Mouse (Mus musculus): ENCODE data around the gene Akap7. TPM values are rescaled to one million over a fixed set of nuclear protein-coding genes. Genes with fewer than 3 reads are reported as not detected.
"Not testable (repeated sequence)": the region's sequence is repeated elsewhere in the genome, so short reads cannot be mapped to it uniquely, and the experiment has no call there.

The Akap7 gene
- total RNA-seq, 1 experiment from 2014 or later = 39.0 TPM

DNA sequence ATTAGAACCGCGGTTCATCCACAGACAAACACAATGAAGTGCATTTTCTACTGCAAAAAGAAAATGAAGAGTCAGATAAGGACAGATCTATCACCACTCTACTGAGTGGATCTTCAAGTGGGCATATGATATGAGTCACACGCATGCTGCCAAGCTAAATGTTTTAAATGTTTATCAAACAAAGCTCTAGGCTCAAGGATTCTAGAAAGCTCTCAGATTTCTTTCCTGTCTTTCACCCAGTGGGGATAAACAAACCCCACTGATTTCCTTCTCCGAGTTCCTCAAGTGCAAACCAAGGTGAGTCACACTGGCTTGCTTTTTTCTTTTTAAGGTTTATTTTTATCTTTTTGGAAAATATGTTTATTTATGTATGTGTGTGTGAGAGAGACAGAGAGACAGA lies 94.0 kb downstream of the Akap7 start:
- no peak for ATAC-seq (ENCODE audit: extremely low read depth, insufficient number of reproducible peaks, low FRiP score, poor library complexity, severe bottlenecking)

DNA sequence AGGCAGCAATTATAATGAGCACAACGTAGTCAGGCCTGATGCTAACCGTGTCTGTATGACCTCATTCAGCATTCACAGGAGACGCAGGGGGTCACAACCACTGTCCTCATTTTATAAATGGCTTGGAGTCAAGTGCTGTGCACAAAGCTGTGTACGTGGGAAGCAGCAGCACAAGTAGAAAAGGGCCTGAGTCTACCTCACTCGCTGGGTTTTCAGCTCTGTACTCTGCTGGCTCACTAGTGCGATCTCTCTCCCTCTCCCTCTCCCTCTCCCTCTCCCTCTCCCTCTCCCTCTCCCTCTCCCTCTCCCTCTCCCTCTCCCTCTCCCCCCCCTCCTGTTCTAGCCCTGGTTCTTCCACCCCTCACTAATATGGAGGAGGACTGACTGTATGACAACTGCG lies 99.1 kb downstream of the Akap7 start:
- ATAC-seq (ENCODE audit: extremely low read depth, insufficient number of reproducible peaks, low FRiP score, poor library complexity, severe bottlenecking) = no peak

DNA sequence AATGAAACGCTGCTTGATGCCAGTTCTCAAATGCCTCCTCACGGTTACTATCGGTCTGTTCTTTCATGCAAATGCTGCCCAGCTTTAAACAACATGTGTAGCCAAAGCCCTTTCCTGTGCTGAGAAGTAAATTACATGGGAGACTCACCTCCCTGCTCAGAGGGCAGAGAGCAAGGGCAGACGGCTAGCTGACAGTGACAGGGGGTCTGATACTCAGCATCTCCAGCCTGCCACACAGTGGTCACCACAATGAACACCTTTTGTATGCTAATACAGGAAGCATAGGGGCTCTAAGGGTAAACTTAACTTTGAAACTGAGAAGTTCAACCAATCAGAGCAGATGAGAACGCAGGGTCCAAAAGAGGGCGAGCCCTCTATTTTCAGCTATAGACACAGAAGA lies 99.8 kb downstream of the Akap7 start:
- no peak for ATAC-seq (ENCODE audit: extremely low read depth, insufficient number of reproducible peaks, low FRiP score, poor library complexity, severe bottlenecking)

DNA sequence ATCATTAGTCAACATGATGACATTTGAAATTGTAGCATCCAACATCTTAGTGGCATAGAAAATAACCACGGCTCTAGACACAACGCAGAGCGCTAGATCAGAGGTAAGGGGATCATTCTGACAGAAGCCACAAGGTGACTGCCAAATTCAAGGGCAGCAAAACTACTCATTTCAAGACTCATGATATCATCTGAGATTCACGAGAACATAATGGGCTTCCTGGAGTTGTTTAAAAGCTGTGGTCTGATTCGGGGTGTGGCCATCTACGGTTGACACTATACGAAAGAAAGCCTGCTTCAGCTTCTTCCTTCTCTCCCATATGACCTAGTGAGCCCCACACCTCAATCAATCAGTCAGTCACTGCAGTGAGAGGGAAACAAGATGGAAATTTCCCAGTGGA lies 107.0 kb downstream of the Akap7 start:
- no peak for ATAC-seq (ENCODE audit: extremely low read depth, insufficient number of reproducible peaks, low FRiP score, poor library complexity, severe bottlenecking)

DNA sequence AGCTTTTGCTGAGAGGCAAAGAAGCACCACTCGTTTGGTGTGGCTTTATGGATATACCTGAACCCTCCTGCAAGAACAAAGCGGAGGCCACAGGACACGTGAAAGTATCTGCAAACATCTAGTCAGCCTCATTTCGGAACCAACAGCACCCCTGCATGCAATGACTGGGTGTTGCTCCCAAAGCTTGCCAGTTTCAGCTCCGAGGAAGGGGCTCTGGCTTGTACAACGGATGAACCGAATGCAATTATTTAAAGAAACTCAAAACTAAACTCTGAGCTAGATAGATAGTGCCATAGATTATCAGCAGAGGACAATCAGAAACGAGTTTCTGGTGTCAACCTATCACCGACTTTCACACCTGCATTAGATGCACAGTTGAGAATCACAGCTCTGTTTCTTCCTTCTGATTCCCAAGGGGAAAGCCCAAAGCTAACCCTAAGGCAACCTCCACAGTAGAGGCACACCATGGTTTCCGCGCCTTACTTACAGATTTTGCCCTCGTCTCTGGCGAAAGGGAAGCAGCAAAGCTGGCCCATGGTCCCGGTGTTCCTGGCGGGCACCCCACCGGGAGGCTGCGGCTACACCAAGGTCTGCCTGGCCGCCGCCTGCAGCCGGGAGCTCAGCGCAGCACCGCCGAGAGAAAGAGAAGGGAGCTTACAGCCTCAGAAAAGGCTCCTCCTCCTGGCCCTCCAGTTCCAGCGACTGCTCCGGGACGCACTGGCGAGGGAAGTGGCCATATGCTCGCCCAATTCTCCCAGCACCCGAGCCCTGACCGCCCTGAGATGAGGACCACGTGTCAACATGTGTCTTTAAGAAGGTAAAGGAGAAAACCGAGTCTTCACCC lies 107.9 kb downstream of the Akap7 start:
- no peak for ATAC-seq (ENCODE audit: extremely low read depth, insufficient number of reproducible peaks, low FRiP score, poor library complexity, severe bottlenecking)

DNA sequence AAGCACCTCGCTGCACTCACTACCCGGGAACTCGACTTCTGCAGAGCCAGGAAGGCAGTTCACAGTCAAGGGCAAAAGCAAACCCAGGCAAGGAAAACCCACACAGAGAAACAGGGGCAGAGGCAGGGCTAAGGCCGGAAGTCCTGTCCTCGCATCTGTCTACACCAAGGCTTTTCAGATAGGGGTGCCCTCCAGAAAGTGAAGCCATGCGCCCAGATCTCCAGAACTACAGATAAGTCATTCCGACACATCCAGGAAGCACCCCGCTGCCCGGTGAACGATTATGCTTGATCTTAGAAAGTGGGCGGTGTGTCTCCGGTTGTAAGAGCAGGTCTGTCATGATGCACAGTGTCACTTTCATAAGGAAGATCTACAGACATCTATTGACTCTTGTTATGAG lies 109.1 kb downstream of the Akap7 start:
- no peak for ATAC-seq (ENCODE audit: extremely low read depth, insufficient number of reproducible peaks, low FRiP score, poor library complexity, severe bottlenecking)

DNA sequence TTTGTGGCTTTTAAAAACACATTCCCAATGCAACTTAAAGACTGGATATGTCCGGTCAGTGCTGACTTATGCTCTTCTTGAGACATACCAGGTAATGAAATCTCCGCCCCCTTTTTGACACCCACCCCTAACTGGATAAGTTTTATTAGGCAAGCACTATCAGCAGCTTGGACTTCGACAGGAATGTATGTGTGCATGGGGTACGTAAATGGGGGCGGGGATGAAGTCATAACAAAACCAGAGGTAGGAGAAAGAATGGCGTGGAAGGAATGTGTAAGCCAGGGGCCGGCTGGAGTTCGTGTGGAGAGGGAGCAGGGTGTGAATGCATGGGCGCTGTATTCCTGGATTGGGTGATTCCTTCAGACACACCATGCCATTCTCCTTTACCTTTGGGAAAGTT lies 109.6 kb downstream of the Akap7 start:
- ATAC-seq (ENCODE audit: extremely low read depth, insufficient number of reproducible peaks, low FRiP score, poor library complexity, severe bottlenecking) = no peak

DNA sequence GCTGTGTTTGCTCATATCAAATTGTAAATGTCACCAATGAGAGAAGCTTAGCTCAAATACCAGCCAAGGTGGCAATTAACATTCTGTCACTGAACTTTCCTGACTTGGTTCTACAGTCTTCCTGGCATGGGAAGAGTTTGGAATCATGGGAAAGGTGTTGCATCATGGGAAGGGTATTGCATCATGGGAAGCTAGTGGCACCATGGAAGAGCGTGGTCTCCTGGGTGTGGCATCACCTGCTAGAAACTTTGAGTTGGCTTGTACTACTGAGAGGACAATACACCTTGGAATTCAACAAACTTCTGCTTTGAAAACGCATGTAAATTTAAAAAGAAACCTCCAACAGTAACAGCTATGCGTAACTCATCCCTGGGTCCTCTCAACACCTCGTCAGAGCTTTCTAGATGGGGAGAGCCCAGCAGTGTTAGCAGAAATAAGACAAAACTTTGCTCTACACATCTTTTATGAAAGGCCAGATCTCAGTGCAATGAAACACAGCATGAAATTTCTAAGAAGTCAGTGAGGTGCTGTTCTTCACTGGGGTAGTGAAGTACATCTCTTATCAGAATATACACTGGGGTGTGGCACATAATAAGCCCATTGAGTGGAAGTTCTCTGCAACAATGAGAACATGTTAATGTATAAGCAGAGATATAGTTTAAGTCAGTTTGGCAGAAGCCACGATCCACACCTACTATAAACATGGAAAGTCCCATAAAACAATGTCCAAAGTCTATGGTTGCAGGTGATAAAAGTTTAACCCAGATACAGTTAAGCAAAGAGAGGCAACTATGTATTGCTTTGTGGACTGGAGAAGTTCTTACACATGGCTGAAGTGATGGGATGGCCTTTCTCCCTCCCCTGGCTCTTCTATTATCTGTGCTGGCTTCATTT lies 115.2 kb downstream of the Akap7 start:
- no peak for ATAC-seq (ENCODE audit: extremely low read depth, insufficient number of reproducible peaks, low FRiP score, poor library complexity, severe bottlenecking)

DNA sequence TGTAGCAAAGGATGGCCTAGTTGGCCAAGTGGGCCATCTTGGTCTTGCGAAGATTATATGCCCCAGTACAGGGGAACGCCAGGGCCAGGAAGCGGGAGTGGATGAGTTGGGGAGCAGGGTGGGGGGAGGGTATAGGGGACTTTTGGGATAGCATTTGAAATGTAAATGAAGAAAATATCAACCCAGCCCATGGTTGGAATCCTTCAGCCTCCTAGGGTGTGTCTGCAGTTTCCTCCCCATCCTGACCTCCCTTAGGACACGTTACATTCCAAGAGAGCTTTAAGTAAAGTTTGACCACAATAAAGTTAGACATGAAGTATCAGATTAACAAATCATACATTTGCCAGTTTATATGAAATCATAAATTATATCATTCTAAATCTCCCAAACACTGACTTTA lies 116.5 kb downstream of the Akap7 start:
- ATAC-seq (ENCODE audit: extremely low read depth, insufficient number of reproducible peaks, low FRiP score, poor library complexity, severe bottlenecking) = no peak

DNA sequence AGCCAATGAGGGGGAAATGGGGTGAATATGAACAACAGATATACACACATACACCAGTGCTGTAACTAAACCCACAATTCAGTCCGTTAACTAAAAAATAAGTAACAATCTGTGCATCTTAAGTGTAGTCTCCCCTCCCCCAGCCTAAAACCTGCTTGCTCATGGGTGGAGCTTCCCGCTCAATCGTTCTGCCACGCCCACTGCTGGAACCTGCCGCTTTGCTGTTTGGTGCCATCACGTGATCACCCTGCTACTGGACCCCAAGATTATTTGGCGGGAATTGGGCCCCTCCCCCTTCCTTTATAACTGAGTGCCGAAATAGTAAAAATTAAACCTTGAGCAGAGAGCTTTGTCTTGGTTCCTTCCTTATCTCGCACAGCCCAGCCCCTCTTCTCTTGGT lies 121.4 kb downstream of the Akap7 start:
- not testable (repeated sequence) for ATAC-seq (ENCODE audit: extremely low read depth, insufficient number of reproducible peaks, low FRiP score, poor library complexity, severe bottlenecking)

DNA sequence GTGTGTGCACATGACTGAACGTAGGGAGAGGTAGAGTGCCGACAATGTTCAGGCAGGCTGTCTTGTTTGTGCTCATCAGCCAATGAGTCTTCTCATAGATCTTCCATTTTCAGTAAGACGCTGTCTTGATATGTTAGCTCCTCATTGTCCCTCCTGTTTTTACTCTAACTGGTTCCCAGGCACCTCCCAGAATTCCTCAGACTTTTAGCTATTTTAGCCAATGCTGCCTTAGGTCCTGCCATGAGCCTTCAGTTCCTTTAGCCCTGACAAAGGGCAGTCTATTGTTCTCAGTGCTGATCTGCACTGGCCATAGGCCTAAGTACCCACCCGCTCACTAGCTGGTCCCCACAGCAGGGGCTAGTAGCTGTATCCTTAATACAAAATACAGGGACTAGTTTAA lies 122.0 kb downstream of the Akap7 start:
- no peak for ATAC-seq (ENCODE audit: extremely low read depth, insufficient number of reproducible peaks, low FRiP score, poor library complexity, severe bottlenecking)

DNA sequence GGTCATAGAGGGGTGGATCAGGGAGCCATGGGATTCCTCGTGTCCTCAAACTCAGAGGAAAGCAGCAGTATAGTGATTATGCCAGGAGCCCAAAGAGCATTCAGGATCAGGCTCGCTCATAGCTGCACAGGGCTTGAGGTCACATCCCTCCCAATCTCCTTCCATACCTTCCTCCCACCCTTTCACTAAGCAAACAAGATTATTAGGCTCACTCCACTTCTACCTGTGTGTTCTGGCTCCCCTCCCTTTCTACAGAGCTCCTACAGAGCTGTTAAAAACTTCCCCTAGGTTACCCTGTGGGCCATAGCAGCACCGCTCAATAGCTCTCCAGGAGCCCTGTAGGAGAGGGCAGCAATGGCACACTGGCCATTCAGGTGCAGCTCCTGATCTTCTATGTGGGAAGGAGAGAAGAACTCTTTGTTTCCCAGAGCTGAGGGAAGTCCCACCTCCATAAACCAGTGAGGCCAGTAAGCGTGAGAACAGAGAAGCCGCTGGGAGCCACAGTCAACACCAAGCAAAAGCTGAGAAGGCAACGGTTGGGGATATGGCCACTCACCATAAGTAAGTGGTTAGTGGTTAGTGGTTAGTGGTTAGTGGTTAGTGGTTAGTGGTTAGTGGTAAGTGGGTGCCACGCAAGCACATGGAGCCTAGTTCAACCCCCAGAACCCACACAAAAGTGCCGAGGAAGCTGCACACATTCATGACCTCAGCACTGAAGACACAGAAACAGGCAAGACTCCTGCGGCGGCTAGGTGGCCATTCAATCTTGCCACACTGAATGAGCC lies 122.7 kb downstream of the Akap7 start:
- no peak for ATAC-seq (ENCODE audit: extremely low read depth, insufficient number of reproducible peaks, low FRiP score, poor library complexity, severe bottlenecking)

DNA sequence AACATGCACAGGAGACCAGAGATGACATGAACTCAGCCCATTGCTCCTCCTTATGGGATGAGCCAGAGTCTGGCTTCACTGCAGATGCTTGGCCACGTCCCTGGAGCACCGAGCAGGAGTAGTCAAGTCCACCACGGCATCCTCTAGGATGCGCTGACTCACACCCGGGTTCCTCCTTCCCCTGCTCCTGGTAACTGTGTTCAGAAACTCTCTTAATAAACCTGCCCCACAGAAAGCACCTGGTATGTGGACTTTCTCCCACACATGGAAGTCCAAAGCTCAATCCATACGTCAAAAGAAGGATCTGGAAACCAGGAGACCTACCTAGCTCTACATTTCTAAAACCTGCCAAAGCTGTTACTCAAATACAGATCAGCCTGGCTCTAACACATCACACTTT lies 124.4 kb downstream of the Akap7 start:
- ATAC-seq (ENCODE audit: extremely low read depth, insufficient number of reproducible peaks, low FRiP score, poor library complexity, severe bottlenecking) = no peak

DNA sequence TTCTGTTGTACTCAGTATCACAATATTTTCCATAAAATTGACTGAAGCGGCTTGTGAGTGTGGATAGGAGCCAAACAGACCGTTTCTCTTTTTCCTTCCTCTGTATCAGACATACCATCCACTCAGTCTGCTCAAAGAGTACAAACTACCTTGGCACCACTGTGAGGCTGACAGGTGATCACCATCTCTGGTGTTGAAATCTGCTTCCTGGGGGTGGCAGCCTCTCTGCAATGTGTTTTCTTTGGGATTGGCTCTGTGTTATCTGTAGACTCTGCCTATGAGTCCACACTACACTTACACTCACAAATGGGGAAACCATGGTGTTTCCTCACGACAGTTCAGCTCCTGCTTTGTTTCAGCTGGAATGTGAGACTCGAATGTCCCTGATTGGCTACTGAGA lies 128.6 kb downstream of the Akap7 start:
- no peak for ATAC-seq (ENCODE audit: extremely low read depth, insufficient number of reproducible peaks, low FRiP score, poor library complexity, severe bottlenecking)

DNA sequence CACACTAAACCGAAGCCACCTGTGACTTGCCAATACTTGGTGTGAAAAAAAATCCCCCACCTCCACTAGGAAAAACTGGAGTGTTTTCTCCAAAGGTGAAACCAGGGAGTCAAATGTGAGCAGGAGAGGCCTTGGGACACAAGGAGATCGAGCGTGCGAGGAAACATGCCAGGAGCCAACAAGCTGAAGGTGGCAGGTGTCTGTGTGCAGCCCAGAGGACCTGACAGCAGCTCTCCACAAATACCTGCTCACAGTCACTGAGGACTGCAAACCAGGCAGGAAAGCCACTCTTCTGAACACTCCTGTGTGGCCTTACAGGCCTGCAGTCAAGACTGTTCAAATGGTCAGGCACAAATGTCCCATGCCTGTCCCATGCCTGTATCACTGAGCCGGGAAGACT lies 130.4 kb downstream of the Akap7 start:
- no peak for ATAC-seq (ENCODE audit: extremely low read depth, insufficient number of reproducible peaks, low FRiP score, poor library complexity, severe bottlenecking)

DNA sequence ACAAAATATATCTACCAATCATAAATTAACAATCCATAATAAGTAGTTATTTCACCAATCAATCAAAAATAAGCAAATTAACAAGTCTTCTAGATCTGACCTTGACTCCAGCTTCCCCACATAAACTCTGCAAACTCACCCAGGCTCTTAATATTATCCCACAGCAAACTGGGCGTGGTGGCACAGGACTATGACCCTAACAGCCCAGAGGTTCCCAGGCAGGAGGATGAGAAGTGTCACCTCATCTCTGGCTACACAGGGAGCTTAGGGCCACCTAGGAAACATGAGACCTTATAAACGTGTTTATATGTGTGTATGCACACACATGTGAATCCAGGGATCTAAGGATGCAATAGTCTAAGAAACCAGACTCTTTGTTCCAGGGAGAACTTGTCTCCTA lies 132.8 kb downstream of the Akap7 start:
- ATAC-seq (ENCODE audit: extremely low read depth, insufficient number of reproducible peaks, low FRiP score, poor library complexity, severe bottlenecking) = no peak

DNA sequence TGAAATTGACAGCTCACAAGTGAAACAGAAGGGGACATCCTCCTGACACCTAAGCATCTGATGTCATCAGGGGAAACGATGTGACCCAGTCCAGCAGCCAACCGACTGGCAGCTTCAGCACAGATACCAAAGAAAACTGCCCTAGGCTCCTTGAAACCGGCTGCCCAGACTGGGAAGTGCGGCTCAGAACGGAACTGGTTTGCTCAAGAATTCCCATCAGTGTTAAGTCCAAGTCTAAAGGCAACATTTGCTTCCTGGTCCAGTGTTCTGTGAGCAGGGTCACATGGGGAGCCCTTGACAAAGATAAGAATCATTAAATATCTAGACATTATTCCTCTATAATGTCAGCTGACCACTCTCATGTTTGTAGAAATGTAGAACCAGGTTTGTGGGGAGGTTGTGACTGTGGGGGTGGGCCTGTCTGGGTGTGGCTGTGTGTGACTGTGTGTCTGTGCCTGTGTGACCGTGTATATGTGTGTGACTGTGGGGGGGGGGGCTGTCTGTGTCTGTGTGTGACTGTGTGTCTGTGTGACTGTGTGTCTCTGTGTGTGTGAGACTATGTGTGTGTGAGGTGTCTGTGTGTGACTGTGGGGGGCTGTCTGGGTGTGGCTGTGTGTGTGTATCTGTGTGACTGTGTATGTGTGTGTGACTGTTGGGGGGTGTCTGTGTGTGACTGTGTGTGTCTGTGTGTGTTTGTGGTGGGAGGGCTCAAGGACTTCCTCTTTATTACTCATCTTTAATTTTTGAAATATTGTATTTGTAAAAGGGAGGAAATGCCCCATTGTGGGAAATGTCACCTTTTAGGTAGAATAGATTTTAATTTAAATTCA lies 140.1 kb downstream of the Akap7 start:
- no peak for ATAC-seq (ENCODE audit: extremely low read depth, insufficient number of reproducible peaks, low FRiP score, poor library complexity, severe bottlenecking)

DNA sequence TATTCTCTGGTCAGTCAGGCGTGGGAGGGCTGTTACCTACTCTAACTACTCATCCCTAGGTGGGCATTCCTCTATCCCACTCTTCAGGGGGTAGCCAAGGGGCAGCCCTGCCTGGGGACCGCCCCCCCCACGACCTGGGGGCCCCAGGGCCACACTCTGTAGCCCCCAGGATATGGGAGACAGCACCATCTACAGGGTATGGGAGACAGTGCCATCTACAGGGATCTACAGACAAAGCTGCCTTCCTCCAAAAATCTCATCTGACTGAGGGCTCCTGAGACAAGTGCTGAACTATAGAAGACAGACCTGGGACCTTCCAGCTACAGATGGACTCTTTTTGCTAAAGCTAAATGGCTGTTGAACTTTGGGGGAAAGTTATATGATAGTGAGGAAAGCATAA lies 144.2 kb downstream of the Akap7 start:
- not testable (repeated sequence) for ATAC-seq (ENCODE audit: extremely low read depth, insufficient number of reproducible peaks, low FRiP score, poor library complexity, severe bottlenecking)

DNA sequence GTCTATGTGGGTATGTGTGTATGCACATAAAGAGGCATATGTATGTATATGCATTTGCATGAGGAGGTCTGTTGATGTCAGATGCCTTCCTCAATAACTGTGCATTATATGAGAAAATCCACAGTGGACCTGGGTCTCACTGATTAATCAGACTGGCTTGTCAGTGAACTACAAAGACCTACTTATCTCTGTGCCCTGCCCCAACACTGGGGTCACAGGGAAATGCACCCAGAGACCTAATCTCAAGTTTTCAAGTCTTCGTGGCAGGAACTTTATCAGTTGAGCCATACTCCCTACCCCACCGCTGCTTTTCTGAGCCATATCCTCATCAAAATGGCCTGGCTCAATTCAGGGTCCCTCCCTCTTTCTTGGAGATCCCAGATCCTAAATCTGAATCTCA lies 146.0 kb downstream of the Akap7 start:
- no peak for ATAC-seq (ENCODE audit: extremely low read depth, insufficient number of reproducible peaks, low FRiP score, poor library complexity, severe bottlenecking)

All from neutrophil, adult 5-6 weeks (primary cell).